Mouse (Mus musculus): ENCODE measurements around the gene Btaf1.

The Btaf1 gene

GRCm38 (mm10) chr19:37040906-37041305, 115.0 kb downstream of the Btaf1 start:
- no peak for TF ChIP-seq GATA4 (IDR thresholded peaks at IDR 0.05; ENCODE audit: insufficient replicate concordance, low read length)

- TF ChIP-seq GATA4 (IDR thresholded peaks at IDR 0.05; ENCODE audit: insufficient replicate concordance, low read length) = no peak
Observed at GRCm38 (mm10) chr19:37044431-37044830, 118.6 kb downstream of the Btaf1 start.

GRCm38 (mm10) chr19:37048507-37048906, 122.6 kb downstream of the Btaf1 start:
- no peak for TF ChIP-seq GATA4 (IDR thresholded peaks at IDR 0.05; ENCODE audit: insufficient replicate concordance, low read length)

GRCm38 (mm10) chr19:37050643-37051345, 124.9 kb downstream of the Btaf1 start:
- no peak for TF ChIP-seq GATA4 (IDR thresholded peaks at IDR 0.05; ENCODE audit: insufficient replicate concordance, low read length)

GRCm38 (mm10) chr19:37055976-37056556, 130.2 kb downstream of the Btaf1 start:
- TF ChIP-seq GATA4 (IDR thresholded peaks at IDR 0.05; ENCODE audit: insufficient replicate concordance, low read length) = no peak

- no peak for TF ChIP-seq GATA4 (IDR thresholded peaks at IDR 0.05; ENCODE audit: insufficient replicate concordance, low read length)
Observed at GRCm38 (mm10) chr19:37057161-37057905, 131.5 kb downstream of the Btaf1 start.

GRCm38 (mm10) chr19:37059623-37060022, 133.7 kb downstream of the Btaf1 start:
- no peak for TF ChIP-seq GATA4 (IDR thresholded peaks at IDR 0.05; ENCODE audit: insufficient replicate concordance, low read length)

- no peak for TF ChIP-seq GATA4 (IDR thresholded peaks at IDR 0.05; ENCODE audit: insufficient replicate concordance, low read length)
Observed at GRCm38 (mm10) chr19:37060078-37060477, 134.2 kb downstream of the Btaf1 start.

Measured in liver, adult (tissue).